Mouse (Mus musculus) G1E (cell line): ENCODE results near the gene Sept5. TPM values are rescaled to one million over a fixed set of nuclear protein-coding genes. Genes with fewer than 3 reads are reported as not detected.

ENCODE experiments used
- ATAC-seq: 2 replicates; pipeline ENCODE4 v1.8.0; 2016; ENCODE audit warnings: mild to moderate bottlenecking; ENCODE audit not compliant: insufficient number of reproducible peaks, poor library complexity, low FRiP score, severe bottlenecking; ENCODE audit errors: extremely low read depth
- DNase-seq: peaks from one replicate; pipeline ENCODE4 v3.0.0; 2012; ENCODE audit warnings: low spot score
- H3K27me3 ChIP-seq: 2 replicates; pipeline ENCODE4 v1.6.1; 2012; ENCODE audit warnings: mild to moderate bottlenecking, low read length, inconsistent platforms; ENCODE audit not compliant: insufficient read depth
- H3K36me3 ChIP-seq: replicated peaks from 2 replicates; pipeline ENCODE3; 2012; ENCODE audit warnings: mild to moderate bottlenecking, inconsistent platforms
- H3K4me1 ChIP-seq: 2 replicates; pipeline ENCODE4 v1.6.1; 2012; ENCODE audit warnings: low read depth, low read length, inconsistent platforms, mixed read lengths; ENCODE audit not compliant: insufficient read depth
- H3K4me3 ChIP-seq: 2 replicates; pipeline ENCODE4 v1.5.1; 2012; ENCODE audit warnings: low read depth, mild to moderate bottlenecking, inconsistent platforms, low read length, moderate library complexity, mixed read lengths
- H3K9me3 ChIP-seq: replicated peaks from 2 replicates; pipeline ENCODE4 v1.6.1; 2012; ENCODE audit warnings: inconsistent platforms
- CTCF ChIP-seq: IDR thresholded peaks from 2 replicates; pipeline ENCODE4 v1.5.1; 2012; ENCODE audit warnings: low read depth, low read length, inconsistent platforms, mixed read lengths
- GATA1 ChIP-seq: IDR thresholded peaks from 2 replicates; pipeline ENCODE4 v1.6.1; 2012; ENCODE audit warnings: borderline replicate concordance, low read length, inconsistent platforms, mixed read lengths
- GATA2 ChIP-seq: IDR thresholded peaks from 2 replicates; pipeline ENCODE4 v1.6.1; 2012; ENCODE audit warnings: low read depth, low read length, inconsistent platforms, borderline replicate concordance
- POLR2AphosphoS5 ChIP-seq: IDR thresholded peaks from 2 replicates; pipeline ENCODE4 v1.6.1; 2012; ENCODE audit warnings: low read depth, low read length, inconsistent platforms; ENCODE audit not compliant: insufficient replicate concordance
- TAL1 ChIP-seq: conservative IDR thresholded peaks from 2 replicates; pipeline ENCODE4 v1.6.1; 2012; ENCODE audit warnings: low read depth, low read length, inconsistent platforms, mixed read lengths
- polyA plus RNA-seq: library from polyadenylated mRNA; stranded (reverse); fragments of >175 nt; gene quantifications from 2 replicates; pipeline ENCODE4 v1.2.3, GENCODE M21; 2012
- total RNA-seq, 2 experiments: library from RNA; stranded (forward) in 1 of 2; stranded (reverse) in 1 of 2; fragments of 200-1000 nt in 1 of 2; fragments of >200 nt in 1 of 2; fragmentation: Nextera tagmentation in 1 of 2; gene quantifications; 2 replicates each; pipeline ENCODE4 v1.2.3; 2014 to 2017

Sept5 gene
- total RNA-seq (2014; fragmentation: Nextera tagmentation) (not detected in 2 replicates), total RNA-seq (2017) (0.05 TPM in 1 of 2 replicates, not detected in the other), polyA plus RNA-seq (not detected in 2 replicates)

- Histone ChIP-seq H3K4me3 (peak within 1 kb of the TSS; percentile 16; the same call in 1 of the 2 replicates), H3K9me3 (peaks cover 23% of the 10 kb centered on the region), H3K27me3 (peaks cover 37% of the 10 kb centered on the region), H3K4me1 (no peaks in the 10 kb centered on the region), H3K36me3 (no peaks in the 10 kb centered on the region)
- no peak for ATAC-seq
- no peak for DNase-seq
- TF ChIP-seq CTCF: no peak
- no peak for TF ChIP-seq POLR2AphosphoS5
- TF ChIP-seq GATA1: no peak
- TF ChIP-seq TAL1: no peak
- TF ChIP-seq GATA2: no peak
Measured at GRCm38 (mm10) chr16:18629390-18630231, at the start of gene Sept5. TSS of gene Sept5 (minus strand) at chr16:18629954.

- TF ChIP-seq GATA1 (no peak), POLR2AphosphoS5 (no peak), TAL1 (no peak), GATA2 (no peak), CTCF (no peak; the same call in 1 of the 2 replicates)
- Histone ChIP-seq H3K4me3 (no peak overlapping the region), H3K9me3 (no peaks in the 10 kb centered on the region), H3K27me3 (peaks cover 10% of the 10 kb centered on the region; the same call in 1 of the 2 replicates), H3K4me1 (no peaks in the 10 kb centered on the region), H3K36me3 (no peaks in the 10 kb centered on the region)
- no peak for DNase-seq
- no peak for ATAC-seq
Measured at GRCm38 (mm10) chr16:18679112-18679511, 49.4 kb upstream of the Sept5 start.

GRCm38 (mm10) chr16:18677746-18678679 lies 48.3 kb upstream of the Sept5 start:
- DNase-seq: peak; percentile 19
- TF ChIP-seq CTCF (peak; percentile 58), GATA2 (no peak)
- Histone ChIP-seq H3K9me3 (no peaks in the 10 kb centered on the region), H3K27me3 (peaks cover 3% of the 10 kb centered on the region; the same call in 1 of the 2 replicates), H3K36me3 (no peaks in the 10 kb centered on the region), H3K4me3 (no peak overlapping the region), H3K4me1 (no peaks in the 10 kb centered on the region)
- ATAC-seq: no peak

GRCm38 (mm10) chr16:18673005-18673404 lies 43.3 kb upstream of the Sept5 start:
- no peak overlapping the region for H3K4me3 ChIP-seq
- H3K9me3 ChIP-seq: no peaks in the 10 kb centered on the region
- DNase-seq (no peak), ATAC-seq (no peak)
- H3K27me3 ChIP-seq: peaks cover 9% of the 10 kb centered on the region
- H3K4me1 ChIP-seq: no peaks in the 10 kb centered on the region
- H3K36me3 ChIP-seq: no peaks in the 10 kb centered on the region
- TF ChIP-seq GATA1: no peak
- no peak for TF ChIP-seq GATA2
- no peak for TF ChIP-seq CTCF
- TF ChIP-seq POLR2AphosphoS5: no peak
- no peak for TF ChIP-seq TAL1

- no peak for ATAC-seq
Measured at GRCm38 (mm10) chr16:18672027-18672426, 42.3 kb upstream of the Sept5 start.

GRCm38 (mm10) chr16:18669914-18670313 lies 40.2 kb upstream of the Sept5 start:
- H3K36me3 ChIP-seq: no peaks in the 10 kb centered on the region
- DNase-seq: no peak
- ATAC-seq: no peak
- TF ChIP-seq POLR2AphosphoS5: no peak
- TF ChIP-seq GATA2: no peak
- TF ChIP-seq CTCF: no peak
- no peak for TF ChIP-seq TAL1
- no peak for TF ChIP-seq GATA1
- peaks cover 6% of the 10 kb centered on the region for H3K27me3 ChIP-seq
- no peaks in the 10 kb centered on the region for H3K9me3 ChIP-seq
- no peak overlapping the region for H3K4me3 ChIP-seq
- no peaks in the 10 kb centered on the region for H3K4me1 ChIP-seq

More at GRCm38 (mm10) chr16:18672027-18672426, 42.3 kb upstream of the Sept5 start:
- peaks cover 6% of the 10 kb centered on the region for H3K27me3 ChIP-seq
- no peaks in the 10 kb centered on the region for H3K4me1 ChIP-seq
- no peaks in the 10 kb centered on the region for H3K36me3 ChIP-seq
- no peaks in the 10 kb centered on the region for H3K9me3 ChIP-seq
- TF ChIP-seq GATA1: no peak
- TF ChIP-seq POLR2AphosphoS5: no peak
- TF ChIP-seq CTCF: no peak
- TF ChIP-seq TAL1: no peak
- TF ChIP-seq GATA2: no peak
- DNase-seq: no peak
- H3K4me3 ChIP-seq: no peak overlapping the region
